Mouse (Mus musculus) CH12.LX (cell line): ENCODE data around the gene Tle3. TPM values are rescaled to one million over a fixed set of nuclear protein-coding genes. Genes with fewer than 3 reads are reported as not detected.

Source experiments
- DNase-seq: peaks from one replicate; pipeline ENCODE4 v3.0.0-alpha.2; 2013; ENCODE audit errors: extremely low read depth
- H3K27ac ChIP-seq: 2 replicates; pipeline ENCODE4 v1.5.1; 2012; ENCODE audit warnings: low read depth, mild to moderate bottlenecking, control low read depth, moderate library complexity; ENCODE audit not compliant: insufficient read depth
- H3K27me3 ChIP-seq: replicated peaks from 2 replicates; pipeline ENCODE3; 2012; ENCODE audit warnings: inconsistent platforms
- H3K36me3 ChIP-seq, 2 experiments: replicated peaks in 1 of 2; 2 replicates each; pipeline versions ENCODE3 to v1.6.1; 2012; ENCODE audit warnings: inconsistent platforms in 1 of 2, low read length in 1 of 2, mild to moderate bottlenecking in 1 of 2, mixed read lengths in 1 of 2, moderate library complexity in 1 of 2; ENCODE audit not compliant: control insufficient read depth in 1 of 2, insufficient read depth in 1 of 2
- H3K4me1 ChIP-seq, 2 experiments: 2 replicates each; pipeline ENCODE4 v1.6.1; 2012; ENCODE audit warnings: inconsistent platforms in 1 of 2, moderate library complexity in 1 of 2; ENCODE audit not compliant: insufficient read depth in 2 of 2, control insufficient read depth in 1 of 2
- H3K4me2 ChIP-seq: 2 replicates; pipeline ENCODE4 v1.6.1; 2012; ENCODE audit warnings: low read depth, mild to moderate bottlenecking, control low read depth; ENCODE audit not compliant: poor library complexity, insufficient read depth, severe bottlenecking
- H3K4me3 ChIP-seq, 3 experiments: fragments of 150-350 bp in 1 of 3; sonication (generic) in 1 of 3; replicated peaks in 1 of 3; 2 replicates each; pipeline versions ENCODE3 to v1.5.1; 2011 to 2012; ENCODE audit warnings: low read depth in 2 of 3, low read length in 2 of 3, mild to moderate bottlenecking in 2 of 3, moderate library complexity in 2 of 3, control low read depth in 1 of 3, improper control_type of control experiment in 1 of 3, inconsistent platforms in 1 of 3, mixed read lengths in 1 of 3; ENCODE audit not compliant: poor library complexity in 1 of 3
- H3K79me2 ChIP-seq: replicated peaks from 2 replicates; pipeline ENCODE4 v1.6.1; 2012; ENCODE audit warnings: mild to moderate bottlenecking, moderate library complexity; ENCODE audit not compliant: control insufficient read depth, poor library complexity, insufficient read depth, severe bottlenecking; ENCODE audit errors: extremely low read depth
- H3K9ac ChIP-seq: 2 replicates; pipeline ENCODE4 v1.6.1; 2012; ENCODE audit warnings: low read depth, mild to moderate bottlenecking, control low read depth, moderate library complexity; ENCODE audit not compliant: insufficient read depth
- H3K9me3 ChIP-seq: replicated peaks from 2 replicates; pipeline ENCODE3; 2012; ENCODE audit warnings: low read length, inconsistent platforms, mixed read lengths
- BHLHE40 ChIP-seq: IDR thresholded peaks from 2 replicates; pipeline ENCODE4 v1.6.1; 2011; ENCODE audit warnings: mild to moderate bottlenecking, low read depth, low read length, improper control_type of control experiment
- CHD2 ChIP-seq: IDR thresholded peaks from 2 replicates; pipeline ENCODE4 v1.6.1; 2011; ENCODE audit warnings: low read length, improper control_type of control experiment
- GABPA ChIP-seq: IDR thresholded peaks from 2 replicates; pipeline ENCODE4 v1.6.1; 2012; ENCODE audit warnings: low read depth, low read length, improper control_type of control experiment, inconsistent platforms; ENCODE audit not compliant: insufficient replicate concordance
- HCFC1 ChIP-seq: IDR thresholded peaks from 2 replicates; pipeline ENCODE4 v1.6.1; 2012; ENCODE audit warnings: low read depth, mild to moderate bottlenecking, inconsistent platforms, low read length, improper control_type of control experiment
- IRF4 ChIP-seq: IDR thresholded peaks from 2 replicates; pipeline ENCODE4 v1.6.1; 2014; ENCODE audit warnings: low read depth, mild to moderate bottlenecking, inconsistent platforms, low read length, improper control_type of control experiment
- MAFK ChIP-seq: IDR thresholded peaks from 2 replicates; pipeline ENCODE4 v1.6.1; 2011; ENCODE audit warnings: low read length, improper control_type of control experiment; ENCODE audit not compliant: insufficient replicate concordance
- MAZ ChIP-seq: IDR thresholded peaks from 2 replicates; pipeline ENCODE4 v1.6.1; 2012; ENCODE audit warnings: low read depth, mild to moderate bottlenecking, inconsistent platforms, low read length, improper control_type of control experiment, moderate library complexity
- MXI1 ChIP-seq: IDR thresholded peaks from 2 replicates; pipeline ENCODE4 v1.6.1; 2011; ENCODE audit warnings: mild to moderate bottlenecking, low read depth, low read length, improper control_type of control experiment
- PAX5 ChIP-seq: IDR thresholded peaks from 2 replicates; pipeline ENCODE4 v1.6.1; 2012; ENCODE audit warnings: low read length, inconsistent platforms, mixed read lengths
- SIN3A ChIP-seq: IDR thresholded peaks from 2 replicates; pipeline ENCODE4 v1.6.1; 2012; ENCODE audit warnings: low read length, improper control_type of control experiment, inconsistent platforms
- TCF12 ChIP-seq: IDR thresholded peaks from 2 replicates; pipeline ENCODE4 v1.6.1; 2014; ENCODE audit warnings: low read depth, mild to moderate bottlenecking, inconsistent platforms, low read length, improper control_type of control experiment
- USF1 ChIP-seq: IDR thresholded peaks from 2 replicates; pipeline ENCODE4 v1.6.1; 2014; ENCODE audit warnings: low read depth, mild to moderate bottlenecking, inconsistent platforms, low read length, improper control_type of control experiment
- dilution Hi-C: fragments of 300-500 bp; cut with MboI; formaldehyde crosslinking; loops from 2 replicates; pipeline ENCODE4 v1.14.3; 2020; ENCODE audit warnings: low sequenced_read_pairs; ENCODE audit not compliant: extremely low pct_unique_long_range_greater_than_20kb, extremely low pct_ligation_motif_present
- in situ Hi-C: fragments of 300-500 bp; cut with MboI; formaldehyde crosslinking; loops from 3 replicates; pipeline ENCODE4 v1.14.3; 2019; ENCODE audit warnings: low sequenced_read_pairs, low pct_ligation_motif_present, low pct_unique_long_range_greater_than_20kb, mixed read lengths
- polyA plus RNA-seq: library from polyadenylated mRNA; unstranded; fragments of >175 nt; gene quantifications from 2 replicates; pipeline ENCODE4 v1.2.1, GENCODE M21; 2012; ENCODE audit warnings: low read depth; ENCODE audit not compliant: insufficient read length
- total RNA-seq, 2 experiments: library from RNA; depleted of rRNA; stranded (reverse); fragments of 300-350 nt in 1 of 2; fragments of >200 nt in 1 of 2; gene quantifications; 2 replicates each; pipeline ENCODE4 v1.2.3; 2012 to 2014

The Tle3 gene
- total and polyA plus RNA-seq, 3 experiments, result 8.1 to 29.1 (median 22.8) TPM

DNA sequence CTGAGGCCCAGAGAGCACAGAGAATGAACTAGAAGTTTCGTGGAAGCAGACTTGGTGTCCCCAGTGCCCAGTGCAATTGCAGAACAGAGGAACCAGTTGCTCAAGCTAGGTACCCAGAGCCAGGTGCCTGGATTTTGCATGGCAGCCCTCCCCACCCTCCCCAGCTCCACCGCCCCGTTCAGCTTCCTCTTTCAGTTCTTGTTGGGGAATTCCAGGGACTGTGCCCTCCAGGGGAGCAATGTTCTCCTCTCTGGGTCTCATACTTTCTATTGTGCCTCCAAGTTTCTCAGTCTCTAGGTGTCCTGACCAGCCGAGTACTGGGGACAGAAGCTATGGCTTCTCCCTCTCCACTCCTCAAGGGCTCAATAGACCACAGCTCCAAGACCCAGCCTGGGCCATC, 59.7 kb downstream of the Tle3 start:
- Histone ChIP-seq H3K36me3 (no peaks in the 10 kb centered on the region), H3K9me3 (peaks cover 14% of the 10 kb centered on the region), H3K4me1 (peaks cover 46 to 67% of the 10 kb centered on the region in 2 experiments), H3K27ac (0 out of 2 replicates have a peak overlapping the region, but pooled peaks have one; percentile 0), H3K4me2 (peak overlapping the region; percentile 33; the same call in 1 of the 2 replicates), H3K4me3 (no peak overlapping the region), H3K79me2 (no peaks in the 10 kb centered on the region), H3K27me3 (peaks cover 1% of the 10 kb centered on the region), H3K9ac (no peak overlapping the region)
- in situ Hi-C loops (no loop called here), dilution Hi-C loops (no loop called here)
- TF ChIP-seq IRF4 (peak; percentile 56), TCF12 (0 out of 2 replicates have a peak, but pooled peaks have one; percentile 17), PAX5 (no peak), SIN3A (peak; percentile 13; the same call in 1 of the 2 replicates), MAZ (0 out of 2 replicates have a peak, but pooled peaks have one; percentile 39), MXI1 (no peak), BHLHE40 (peak; percentile 21; the same call in 1 of the 2 replicates)
- peak; percentile 78 for DNase-seq

DNA sequence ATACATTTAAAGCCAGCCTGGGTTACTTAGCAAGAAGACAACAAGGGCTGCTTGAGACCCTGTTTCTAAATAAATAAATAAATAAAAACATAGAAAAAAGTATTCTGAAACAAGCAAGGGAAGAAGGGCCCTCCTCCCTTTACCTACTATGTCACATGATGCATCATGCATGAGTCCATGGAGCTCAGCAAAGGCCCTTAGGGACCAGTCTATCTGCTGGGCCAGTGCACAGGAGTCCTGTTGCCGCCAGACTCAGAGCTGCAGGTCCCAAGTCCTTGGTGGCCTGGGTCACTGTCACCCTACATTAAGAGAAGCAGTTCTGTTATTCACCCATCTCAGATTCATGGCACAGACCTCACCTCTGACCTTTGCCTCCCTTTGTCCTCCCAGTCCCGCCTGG, 61.0 kb downstream of the Tle3 start:
- H3K27ac ChIP-seq, result no peak overlapping the region
- TF ChIP-seq USF1 (peak; percentile 41), MAFK (no peak)

DNA sequence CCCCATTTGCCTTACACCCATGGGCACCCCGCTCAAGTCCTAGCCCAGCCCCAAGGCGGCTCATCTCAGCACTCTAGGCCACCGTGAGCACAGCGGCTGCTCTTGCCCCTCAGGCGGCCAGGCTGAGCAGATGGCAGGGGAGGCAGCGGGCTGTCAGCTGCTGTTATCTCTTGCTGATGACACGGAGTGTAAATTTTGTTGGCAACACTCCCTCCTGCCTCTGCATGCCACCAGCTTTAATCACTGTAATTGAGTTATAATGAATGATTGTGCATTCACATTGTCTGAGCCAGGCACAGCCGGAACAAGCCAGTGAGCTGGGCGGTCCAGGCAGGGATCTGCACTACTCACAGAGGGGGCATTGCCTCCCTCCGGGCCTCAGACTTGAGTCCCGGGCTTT, 61.9 kb downstream of the Tle3 start:
- DNase-seq, result no peak
- Histone ChIP-seq H3K36me3 (no peaks in the 10 kb centered on the region), H3K9ac (no peak overlapping the region)
- dilution Hi-C loops, result no loop called here
- TF ChIP-seq HCFC1 (no peak), CHD2 (no peak), GABPA (no peak), IRF4 (no peak)
- TF ChIP-seq, all 38 proteins: peak for 0
- H3K4me3 ChIP-seq, result no peak overlapping the region
- no peak overlapping the region for H3K27ac ChIP-seq
- no peaks in the 10 kb centered on the region for H3K79me2 ChIP-seq
- no peak overlapping the region for H3K4me2 ChIP-seq
- H3K4me1 ChIP-seq, result peaks cover 46 to 74% of the 10 kb centered on the region in 2 experiments
- peaks cover 1% of the 10 kb centered on the region for H3K27me3 ChIP-seq
- H3K9me3 ChIP-seq, result peaks cover 14% of the 10 kb centered on the region
- in situ Hi-C loops, result no loop called here

More for the DNA sequence above, 61.0 kb downstream of the Tle3 start:
- peak; percentile 29 for DNase-seq
- Histone ChIP-seq H3K4me1 (peaks cover 46 to 74% of the 10 kb centered on the region in 2 experiments), H3K27me3 (peaks cover 1% of the 10 kb centered on the region), H3K36me3 (no peaks in the 10 kb centered on the region), H3K4me3 (no peak overlapping the region), H3K4me2 (no peak overlapping the region), H3K9me3 (peaks cover 14% of the 10 kb centered on the region), H3K79me2 (no peaks in the 10 kb centered on the region), H3K9ac (no peak overlapping the region)
- dilution Hi-C loops (no loop called here), in situ Hi-C loops (no loop called here)
